Mouse (Mus musculus) megakaryocyte, embryonic 14.5 days (primary cell): Measurements from ENCODE around the gene Tnn.

Source experiments
- FLI1 ChIP-seq: IDR thresholded peaks from 2 replicates; pipeline ENCODE4 v1.6.1; 2012; ENCODE audit warnings: low read length, inconsistent platforms, mixed read lengths
- GATA1 ChIP-seq: IDR thresholded peaks from 3 replicates; pipeline ENCODE4 v1.6.1; 2012; ENCODE audit warnings: mixed read lengths, low read length, inconsistent platforms, borderline replicate concordance

DNA sequence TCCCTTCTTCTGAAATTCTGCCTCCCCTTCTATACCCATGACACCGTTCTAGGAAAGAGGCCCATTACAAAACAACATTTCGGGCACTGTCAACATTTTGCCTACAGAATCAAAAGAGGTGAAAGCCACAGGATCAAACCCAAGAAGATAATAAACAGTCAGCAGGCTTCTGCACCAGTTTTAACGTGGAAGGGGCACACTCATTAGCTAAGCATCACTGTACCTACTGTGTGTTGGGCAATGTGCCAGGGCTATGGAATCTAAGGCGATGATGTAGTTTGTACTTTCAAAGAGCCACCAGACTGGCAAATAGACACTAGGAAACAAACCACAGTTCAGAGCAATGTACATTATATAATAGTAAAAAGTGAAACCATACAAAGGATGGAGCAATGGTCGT is 107.4 kb downstream of the Tnn start:
- TF ChIP-seq GATA1 (no peak), FLI1 (no peak)
